Mouse (Mus musculus): ENCODE results near the gene Msmo1. TPM values are rescaled to one million over a fixed set of nuclear protein-coding genes. Genes with fewer than 3 reads are reported as not detected.

Gene Msmo1
- 55.2 TPM for polyA plus RNA-seq (2017; shearing (Covaris generic))

DNA sequence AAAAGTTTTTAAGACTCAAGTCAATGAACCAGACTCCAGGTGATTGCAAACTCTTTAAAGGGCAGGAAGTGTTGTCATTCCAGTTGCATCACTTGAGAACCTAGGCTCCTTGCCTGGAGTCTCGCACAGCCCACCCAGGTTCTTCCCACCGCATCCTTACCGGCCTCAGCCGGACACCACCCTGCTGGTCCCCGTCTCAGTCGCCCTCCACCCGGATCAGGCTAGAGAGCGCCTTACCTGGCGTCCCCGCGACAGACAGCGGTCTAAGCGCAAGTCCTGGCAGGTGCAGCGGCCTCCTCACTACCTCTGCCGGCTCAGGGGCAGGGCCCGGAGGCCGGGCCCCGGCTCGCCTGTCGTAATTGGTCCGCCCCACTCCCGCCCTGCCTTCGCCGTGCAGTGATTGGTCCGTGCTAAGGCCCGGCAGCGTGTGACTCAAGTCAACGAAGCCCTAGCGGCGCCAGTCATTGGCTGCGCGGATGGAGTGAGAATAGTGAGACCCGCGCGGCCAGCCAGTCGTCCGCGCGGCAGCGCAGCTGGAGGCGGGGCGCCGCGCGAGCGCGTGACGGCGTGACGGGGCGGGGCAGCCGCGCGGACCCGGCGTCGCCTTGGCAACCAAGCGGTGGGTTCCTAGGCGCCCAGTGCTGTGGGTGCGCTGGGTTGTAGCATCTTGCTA lies at the start of gene Msmo1:
Gene Msmo1 (minus strand): TSS at position 522 of the 673 bp plus-strand sequence.

DNA sequence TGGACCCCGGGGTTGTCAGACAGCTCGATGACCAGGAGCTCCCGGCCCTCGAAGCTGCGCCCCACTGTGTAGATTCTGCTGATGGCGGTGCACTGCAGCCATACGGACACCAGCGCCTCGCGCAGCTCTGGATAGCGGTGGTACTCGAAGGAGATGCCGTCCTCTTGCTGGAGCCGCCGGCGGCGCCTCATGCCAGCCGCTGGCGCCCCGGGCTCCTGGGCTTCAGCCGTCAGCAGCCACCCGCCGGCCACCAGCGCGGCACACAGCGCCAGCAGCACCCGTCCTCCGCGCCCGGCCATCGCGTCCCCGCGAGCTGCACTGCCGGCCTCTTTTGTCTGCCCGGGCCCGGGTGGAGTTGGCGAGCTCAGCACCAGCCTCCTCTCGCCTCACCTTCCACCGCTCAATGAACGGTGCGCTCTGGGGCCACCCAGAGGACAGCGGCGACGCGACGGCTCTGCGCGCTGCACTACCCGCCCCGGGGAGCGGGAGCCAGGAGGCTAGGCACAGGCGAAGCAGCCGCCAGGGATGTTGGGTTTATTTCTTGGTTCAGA lies 40.9 kb downstream of the Msmo1 start, which contains the start of gene Cpe:
Gene Cpe (minus strand): TSS at position 404 of the 551 bp plus-strand sequence.

Other genes starting within 250 kb of the Msmo1 start
- gene Cpe, start 40.7 kb downstream of the Msmo1 start, polyA plus RNA-seq (2017; shearing (Covaris generic)) = not detected
- 24.5 TPM for gene Klhl2, start 116.2 kb upstream of the Msmo1 start, polyA plus RNA-seq (2017; shearing (Covaris generic))
- 63.4 TPM for gene Tmem192, start 213.4 kb upstream of the Msmo1 start, polyA plus RNA-seq (2017; shearing (Covaris generic))